Mouse (Mus musculus) hindbrain, embryonic 12.5 days (tissue): Measurements from ENCODE around the gene Fmn2. TPM values are rescaled to one million over a fixed set of nuclear protein-coding genes. Genes with fewer than 3 reads are reported as not detected.

Experiments
- ATAC-seq: fragments of 200-750 bp; cut with Nextera tagmentation; 2 replicates; pipeline ENCODE4 v1.8.0; 2017; ENCODE audit warnings: moderate TSS enrichment; ENCODE audit not compliant: low FRiP score
- H3K27ac ChIP-seq: fragments of 300-500 bp; sonication (generic); 2 replicates; pipeline ENCODE4 v1.5.1; 2016; ENCODE audit warnings: mild to moderate bottlenecking
- H3K27me3 ChIP-seq: fragments of 300-500 bp; sonication (generic); 2 replicates; pipeline ENCODE4 v1.6.1; 2016; ENCODE audit warnings: mild to moderate bottlenecking
- H3K36me3 ChIP-seq: fragments of 300-500 bp; sonication (generic); 2 replicates; pipeline ENCODE4 v1.6.1; 2016; ENCODE audit warnings: mild to moderate bottlenecking
- H3K4me1 ChIP-seq: fragments of 300-500 bp; sonication (generic); 2 replicates; pipeline ENCODE4 v1.6.1; 2016
- H3K4me2 ChIP-seq: fragments of 300-500 bp; sonication (generic); replicated peaks from 2 replicates; pipeline ENCODE4 v1.6.1; 2016; ENCODE audit warnings: mild to moderate bottlenecking
- H3K4me3 ChIP-seq: fragments of 300-500 bp; sonication (generic); 2 replicates; pipeline ENCODE4 v1.5.1; 2016; ENCODE audit warnings: mild to moderate bottlenecking
- H3K9ac ChIP-seq: fragments of 300-500 bp; sonication (generic); 2 replicates; pipeline ENCODE4 v1.6.1; 2016; ENCODE audit warnings: mild to moderate bottlenecking, moderate library complexity
- H3K9me3 ChIP-seq: fragments of 300-500 bp; sonication (generic); replicated peaks from 2 replicates; pipeline ENCODE4 v1.6.1; 2016; ENCODE audit warnings: mild to moderate bottlenecking
- WGBS: fragments of 180-500 bp; shearing (Covaris S2); methylation state at CpG from one replicate; pipeline ENCODE4 v1.1.7; 2016; 5-methylcytosine and 5-hydroxymethylcytosine counted together
- polyA plus RNA-seq: library from polyadenylated mRNA; unstranded; fragments of >200 nt; fragmentation: Nextera tagmentation; extraction: Ambion mirVana; gene quantifications from 2 replicates; pipeline ENCODE4 v1.2.1, GENCODE M21; 2016

The Fmn2 gene
- polyA plus RNA-seq, 1 experiment from 2014 or later = 7.2 TPM

- H3K9ac ChIP-seq = no peak overlapping the region
- no peaks in the 10 kb centered on the region for H3K36me3 ChIP-seq
- no peaks in the 10 kb centered on the region; the same call in 1 of the 2 replicates for H3K4me1 ChIP-seq
- no peak overlapping the region for H3K4me3 ChIP-seq
- no peak for ATAC-seq
- no peak overlapping the region for H3K27ac ChIP-seq
- H3K27me3 ChIP-seq = no peaks in the 10 kb centered on the region
- 67% methylated on average over 5 of the region's 5 CpGs for WGBS
- H3K9me3 ChIP-seq = no peaks in the 10 kb centered on the region
- no peak overlapping the region for H3K4me2 ChIP-seq
Observed at GRCm38 (mm10) chr1:174521976-174522770, 20.5 kb downstream of the Fmn2 start.

GRCm38 (mm10) chr1:174522809-174523511, 21.3 kb downstream of the Fmn2 start:
- 72% methylated on average over 4 of the region's 4 CpGs for WGBS
- H3K4me3 ChIP-seq = no peak overlapping the region

GRCm38 (mm10) chr1:174523512-174523828, 21.8 kb downstream of the Fmn2 start:
- Histone ChIP-seq H3K4me2 (no peak overlapping the region), H3K27me3 (no peaks in the 10 kb centered on the region), H3K4me1 (no peaks in the 10 kb centered on the region; the same call in 1 of the 2 replicates), H3K27ac (no peak overlapping the region), H3K9ac (no peak overlapping the region), H3K36me3 (no peaks in the 10 kb centered on the region), H3K4me3 (no peak overlapping the region), H3K9me3 (no peaks in the 10 kb centered on the region)
- no peak for ATAC-seq
- 73% methylated on average over 1 of the region's 1 CpGs for WGBS

More at GRCm38 (mm10) chr1:174522809-174523511, 21.3 kb downstream of the Fmn2 start:
- no peaks in the 10 kb centered on the region for H3K36me3 ChIP-seq
- no peak overlapping the region for H3K4me2 ChIP-seq
- no peaks in the 10 kb centered on the region for H3K9me3 ChIP-seq
- H3K4me1 ChIP-seq = no peaks in the 10 kb centered on the region; the same call in 1 of the 2 replicates
- H3K9ac ChIP-seq = no peak overlapping the region
- no peaks in the 10 kb centered on the region for H3K27me3 ChIP-seq
- H3K27ac ChIP-seq = no peak overlapping the region
- ATAC-seq = no peak; the same call in 1 of the 2 replicates

GRCm38 (mm10) chr1:174536742-174537453, 35.3 kb downstream of the Fmn2 start:
- H3K9me3 ChIP-seq = no peaks in the 10 kb centered on the region
- ATAC-seq = peak; percentile 76
- no peak overlapping the region for H3K9ac ChIP-seq
- H3K4me2 ChIP-seq = peak overlapping the region; percentile 16; the same call in 1 of the 2 replicates
- 0 out of 2 replicates have a peak overlapping the region, but pooled peaks have one; percentile 53 for H3K27ac ChIP-seq
- 47% methylated on average over 11 of the region's 11 CpGs for WGBS
- H3K4me1 ChIP-seq = peaks cover 10% of the 10 kb centered on the region
- H3K27me3 ChIP-seq = no peaks in the 10 kb centered on the region
- H3K4me3 ChIP-seq = no peak overlapping the region
- H3K36me3 ChIP-seq = no peaks in the 10 kb centered on the region

- H3K27me3 ChIP-seq = no peaks in the 10 kb centered on the region
- no peak overlapping the region for H3K4me2 ChIP-seq
- H3K9ac ChIP-seq = no peak overlapping the region
- 66% methylated on average over 3 of the region's 3 CpGs for WGBS
- no peak overlapping the region for H3K4me3 ChIP-seq
- no peak overlapping the region for H3K27ac ChIP-seq
- ATAC-seq = peak; percentile 42
- H3K36me3 ChIP-seq = no peaks in the 10 kb centered on the region
- peaks cover 10% of the 10 kb centered on the region for H3K4me1 ChIP-seq
- H3K9me3 ChIP-seq = no peaks in the 10 kb centered on the region
Observed at GRCm38 (mm10) chr1:174537491-174537890, 35.9 kb downstream of the Fmn2 start.

GRCm38 (mm10) chr1:174548291-174548690, 46.7 kb downstream of the Fmn2 start:
- Histone ChIP-seq H3K9me3 (no peaks in the 10 kb centered on the region), H3K4me2 (no peak overlapping the region), H3K27ac (no peak overlapping the region), H3K36me3 (no peaks in the 10 kb centered on the region), H3K27me3 (no peaks in the 10 kb centered on the region), H3K4me3 (no peak overlapping the region), H3K9ac (no peak overlapping the region), H3K4me1 (no peaks in the 10 kb centered on the region)
- no peak for ATAC-seq
- 92% methylated on average over 5 of the region's 5 CpGs for WGBS

- 28% methylated on average over 2 of the region's 2 CpGs for WGBS
- no peaks in the 10 kb centered on the region for H3K36me3 ChIP-seq
- no peak for ATAC-seq
Observed at GRCm38 (mm10) chr1:174553272-174554007, 51.8 kb downstream of the Fmn2 start.

GRCm38 (mm10) chr1:174555412-174555811, 53.8 kb downstream of the Fmn2 start:
- no peak overlapping the region for H3K9ac ChIP-seq
- WGBS = 77% methylated on average over 3 of the region's 3 CpGs
- H3K4me2 ChIP-seq = no peak overlapping the region
- H3K9me3 ChIP-seq = no peaks in the 10 kb centered on the region
- H3K27ac ChIP-seq = no peak overlapping the region
- no peaks in the 10 kb centered on the region for H3K4me1 ChIP-seq
- H3K36me3 ChIP-seq = no peaks in the 10 kb centered on the region
- H3K4me3 ChIP-seq = no peak overlapping the region
- ATAC-seq = no peak
- H3K27me3 ChIP-seq = no peaks in the 10 kb centered on the region

More at GRCm38 (mm10) chr1:174553272-174554007, 51.8 kb downstream of the Fmn2 start:
- H3K4me1 ChIP-seq = no peaks in the 10 kb centered on the region
- H3K4me2 ChIP-seq = no peak overlapping the region
- H3K27ac ChIP-seq = no peak overlapping the region
- H3K27me3 ChIP-seq = no peaks in the 10 kb centered on the region
- H3K9ac ChIP-seq = no peak overlapping the region
- H3K9me3 ChIP-seq = no peaks in the 10 kb centered on the region
- no peak overlapping the region for H3K4me3 ChIP-seq

- Histone ChIP-seq H3K9ac (no peak overlapping the region), H3K4me1 (no peaks in the 10 kb centered on the region), H3K9me3 (no peaks in the 10 kb centered on the region), H3K27me3 (no peaks in the 10 kb centered on the region), H3K4me3 (no peak overlapping the region), H3K27ac (no peak overlapping the region), H3K36me3 (no peaks in the 10 kb centered on the region), H3K4me2 (no peak overlapping the region)
- ATAC-seq = no peak
- 73% methylated on average over 4 of the region's 4 CpGs for WGBS
Observed at GRCm38 (mm10) chr1:174557211-174557610, 55.6 kb downstream of the Fmn2 start.

- 86% methylated on average over 3 of the region's 3 CpGs for WGBS
- Histone ChIP-seq H3K9ac (no peak overlapping the region), H3K27me3 (no peaks in the 10 kb centered on the region), H3K9me3 (no peaks in the 10 kb centered on the region), H3K36me3 (no peaks in the 10 kb centered on the region), H3K27ac (no peak overlapping the region), H3K4me1 (no peaks in the 10 kb centered on the region), H3K4me3 (no peak overlapping the region), H3K4me2 (no peak overlapping the region)
- no peak for ATAC-seq
Observed at GRCm38 (mm10) chr1:174557841-174558240, 56.2 kb downstream of the Fmn2 start.

- 91% methylated on average over 2 of the region's 2 CpGs for WGBS
- no peak for ATAC-seq
- H3K4me3 ChIP-seq = no peak overlapping the region
- no peaks in the 10 kb centered on the region for H3K36me3 ChIP-seq
- no peaks in the 10 kb centered on the region for H3K4me1 ChIP-seq
- no peaks in the 10 kb centered on the region for H3K27me3 ChIP-seq
- no peak overlapping the region for H3K9ac ChIP-seq
- H3K9me3 ChIP-seq = no peaks in the 10 kb centered on the region
- H3K27ac ChIP-seq = no peak overlapping the region
- H3K4me2 ChIP-seq = no peak overlapping the region
Observed at GRCm38 (mm10) chr1:174558488-174558887, 56.9 kb downstream of the Fmn2 start.

GRCm38 (mm10) chr1:174564561-174564960, 62.9 kb downstream of the Fmn2 start:
- ATAC-seq = no peak
- no peaks in the 10 kb centered on the region for H3K4me1 ChIP-seq

More at GRCm38 (mm10) chr1:174564561-174564960, 62.9 kb downstream of the Fmn2 start:
- H3K36me3 ChIP-seq = no peaks in the 10 kb centered on the region
- no peak overlapping the region for H3K4me2 ChIP-seq
- H3K27me3 ChIP-seq = no peaks in the 10 kb centered on the region
- no peak overlapping the region for H3K4me3 ChIP-seq
- H3K9ac ChIP-seq = no peak overlapping the region
- no peaks in the 10 kb centered on the region for H3K9me3 ChIP-seq
- no peak overlapping the region for H3K27ac ChIP-seq
- 90% methylated on average over 6 of the region's 6 CpGs for WGBS
